Mouse (Mus musculus) thymus, adult 2 months (tissue): Measurements from ENCODE around the gene Anapc5.

Experiments used
- CTCF ChIP-seq: fragments of 200-500 bp; IDR thresholded peaks from 2 replicates; pipeline ENCODE4 v1.5.1; 2012; ENCODE audit warnings: mild to moderate bottlenecking, control low read depth, low read length, moderate library complexity, borderline replicate concordance; ENCODE audit not compliant: control insufficient read depth, poor library complexity, insufficient read depth; ENCODE audit errors: extremely low read depth
- POLR2A ChIP-seq: fragments of 200-500 bp; IDR thresholded peaks from 2 replicates; pipeline ENCODE4 v1.6.1; 2012; ENCODE audit warnings: mild to moderate bottlenecking, low read length, control low read depth, moderate library complexity; ENCODE audit not compliant: control insufficient read depth, poor library complexity, insufficient read depth; ENCODE audit errors: extremely low read depth

- TF ChIP-seq POLR2A (no peak), CTCF (no peak)
These were observed 20.0 kb upstream of the Anapc5 start for GRCm38 (mm10) chr5:122841126-122841525.
